31 mouse cellular contexts compared by ENCODE assay signal in the genomic region with DNA sequence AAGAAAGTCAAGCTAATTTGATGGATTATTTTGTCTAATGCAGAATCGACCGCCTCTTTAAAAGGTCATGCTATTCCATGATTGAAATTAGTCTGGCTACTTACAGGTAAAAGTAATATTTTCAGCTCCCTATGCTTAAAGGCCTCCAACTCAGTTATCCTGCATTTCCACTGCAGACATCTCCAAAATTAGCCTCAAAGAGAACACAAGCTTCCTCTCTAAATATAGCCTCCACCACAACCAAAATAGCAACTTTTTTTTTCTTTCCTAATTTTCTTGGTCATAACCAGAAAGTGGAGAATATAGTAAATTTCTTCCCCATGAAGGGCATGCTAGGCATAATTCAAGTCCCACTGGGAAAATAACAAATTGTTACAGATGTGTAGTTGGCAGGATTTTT.
"Had no signal": no experiment of that assay in that cellular context is flagged by ENCODE, and none has a peak within 500 bp of the region (broad histone marks: within the 10 kb centered on the region; RNA-seq: fewer than 3 reads in every experiment).

No protein-coding gene starts in this region.

- H3K9me3 ChIP-seq: limb, embryonic 10.5 days; limb, embryonic 12.5 days; limb, embryonic 13.5 days; limb, embryonic 15.5 days; liver, embryonic 12.5 days; liver, embryonic 13.5 days; liver, embryonic 15.5 days; lung, embryonic 15.5 days; midbrain, embryonic 10.5 days; midbrain, embryonic 12.5 days; midbrain, embryonic 13.5 days; midbrain, embryonic 15.5 days had no signal

- H3K4me3 ChIP-seq: limb, embryonic 10.5 days; limb, embryonic 12.5 days; limb, embryonic 13.5 days; limb, embryonic 15.5 days; liver, embryonic 12.5 days; liver, embryonic 13.5 days; liver, embryonic 15.5 days; lung, embryonic 15.5 days; megakaryocyte, embryonic 14.5 days; midbrain, embryonic 10.5 days; midbrain, embryonic 12.5 days; midbrain, embryonic 13.5 days; midbrain, embryonic 15.5 days; myocyte had no signal

- H3K9ac ChIP-seq: limb, embryonic 12.5 days; limb, embryonic 13.5 days; limb, embryonic 15.5 days; liver, embryonic 12.5 days; liver, embryonic 13.5 days; liver, embryonic 14.5 days; liver, embryonic 15.5 days; liver, postnatal 0 days; lung, embryonic 14.5 days; lung, embryonic 15.5 days; midbrain, embryonic 12.5 days; midbrain, embryonic 13.5 days; midbrain, embryonic 15.5 days had no signal

- H3K27me3 ChIP-seq: limb, embryonic 12.5 days; limb, embryonic 13.5 days; limb, embryonic 15.5 days; liver, embryonic 12.5 days; liver, embryonic 13.5 days; liver, embryonic 15.5 days; lung, embryonic 15.5 days; midbrain, embryonic 12.5 days; midbrain, embryonic 13.5 days; midbrain, embryonic 15.5 days had no signal

- H3K4me1 ChIP-seq: limb, embryonic 10.5 days; limb, embryonic 12.5 days; limb, embryonic 13.5 days; limb, embryonic 15.5 days; liver, embryonic 12.5 days; liver, embryonic 13.5 days; liver, embryonic 15.5 days; lung, embryonic 15.5 days; megakaryocyte, embryonic 14.5 days; midbrain, embryonic 10.5 days; midbrain, embryonic 12.5 days; midbrain, embryonic 13.5 days; midbrain, embryonic 15.5 days had no signal

- H3K36me3 ChIP-seq: limb, embryonic 10.5 days; limb, embryonic 12.5 days; limb, embryonic 13.5 days; limb, embryonic 15.5 days; liver, embryonic 12.5 days; liver, embryonic 13.5 days; liver, embryonic 15.5 days; lung, embryonic 15.5 days; midbrain, embryonic 10.5 days; midbrain, embryonic 12.5 days; midbrain, embryonic 13.5 days; midbrain, embryonic 15.5 days had no signal

- DNase-seq: left cerebral cortex, postnatal 4 days; liver; liver, embryonic 13.5 days; liver, postnatal 0 days; lung, adult 18-20 months; lung, adult 2 months; lung, embryonic 14.5 days; lung, postnatal 10 days; lung, postnatal 14 days; lung, postnatal 36 days; lung, postnatal 4 days; midbrain, embryonic 14.5 days had no signal

- H3K27ac ChIP-seq: limb, embryonic 10.5 days; limb, embryonic 12.5 days; limb, embryonic 13.5 days; limb, embryonic 15.5 days; liver, embryonic 12.5 days; liver, embryonic 13.5 days; liver, embryonic 14.5 days; liver, embryonic 15.5 days; lung, embryonic 15.5 days; macrophage; midbrain, embryonic 10.5 days; midbrain, embryonic 12.5 days; midbrain, embryonic 13.5 days; midbrain, embryonic 15.5 days had no signal

- H3K4me2 ChIP-seq: limb, embryonic 12.5 days; limb, embryonic 13.5 days; limb, embryonic 15.5 days; liver, embryonic 11.5 days; liver, embryonic 12.5 days; liver, embryonic 13.5 days; liver, embryonic 15.5 days; lung, embryonic 14.5 days; lung, embryonic 15.5 days; midbrain, embryonic 11.5 days; midbrain, embryonic 12.5 days; midbrain, embryonic 13.5 days; midbrain, embryonic 15.5 days had no signal

- ATAC-seq: liver, embryonic 12.5 days; liver, postnatal 0 days; lung, postnatal 0 days; midbrain, embryonic 13.5 days; midbrain, embryonic 15.5 days; midbrain, embryonic 16.5 days had no signal
